32 mouse cellular contexts compared by ENCODE assay signal in the genomic region with DNA sequence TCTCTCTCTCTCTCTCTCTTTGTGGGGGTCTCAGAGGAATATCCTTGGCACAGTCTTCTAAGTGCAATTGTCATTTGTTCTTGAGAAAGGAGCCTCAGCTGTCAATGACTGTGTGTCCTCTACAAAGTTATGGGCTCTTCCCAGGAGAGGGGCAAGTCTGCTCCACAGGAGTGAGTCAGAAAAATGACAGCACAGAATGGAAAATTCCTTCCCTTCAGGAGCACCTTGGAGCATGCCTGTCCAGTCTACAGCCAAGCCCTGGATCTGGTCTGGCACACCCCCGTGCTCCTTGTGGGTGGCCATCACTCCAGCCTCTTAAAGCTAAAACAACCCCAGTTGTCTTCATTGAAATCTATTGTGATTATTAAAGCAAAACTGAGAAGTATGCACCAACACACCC. TPM values are rescaled to one million over a fixed set of nuclear protein-coding genes. Genes with fewer than 3 reads are reported as not detected.
DNase-seq lines count a peak whose midpoint lies in the region; ATAC-seq and TF ChIP-seq lines count a peak whose summit lies in the region.
"Had no signal": no experiment of that assay in that cellular context is flagged by ENCODE, and none has a peak within 500 bp of the region (broad histone marks: within the 10 kb centered on the region; RNA-seq: fewer than 3 reads in every experiment).

No protein-coding gene starts in this region.

- 60% methylated on average over 1 of the region's 1 CpGs for WGBS in lung, postnatal 0 days
- 42% methylated on average over 1 of the region's 1 CpGs for WGBS in lung, adult 2 months
- WGBS in midbrain, embryonic 10.5 days = 68% methylated on average over 1 of the region's 1 CpGs

- H3K4me3 ChIP-seq in lung, postnatal 0 days (ENCODE audit: low read depth, low read length) = no peak overlapping the region
- no peak overlapping the region for H3K4me3 ChIP-seq in lung, adult 2 months (replicated peaks; ENCODE audit: extremely low read depth, low read depth, low read length)
- H3K4me3 ChIP-seq in midbrain, embryonic 10.5 days = no peak overlapping the region
- H3K4me3 ChIP-seq: heart, adult 2 months; hindbrain, embryonic 13.5 days; limb, embryonic 15.5 days; lung, embryonic 15.5 days had no signal

- H3K27me3 ChIP-seq in lung, postnatal 0 days (replicated peaks; ENCODE audit: insufficient read depth, low read length) = no peaks in the 10 kb centered on the region
- H3K27me3 ChIP-seq in Patski = no peaks in the 10 kb centered on the region
- no peaks in the 10 kb centered on the region for H3K27me3 ChIP-seq in midbrain, embryonic 10.5 days (ENCODE audit: low read depth, poor library complexity, severe bottlenecking)
- H3K27me3 ChIP-seq: hindbrain, embryonic 13.5 days; lung, embryonic 15.5 days had no signal

- no peak for TF ChIP-seq POLR2A in lung, adult 2 months (IDR thresholded peaks at IDR 0.05; ENCODE audit: borderline replicate concordance, extremely low read depth, low read depth, low read length)

- POLR2A ChIA-PET in Patski (lab: Charles Lee) = no interaction called here

- no peak overlapping the region for H3K4me2 ChIP-seq in lung, postnatal 0 days (replicated peaks; ENCODE audit: low read depth, low read length)

- no peak overlapping the region for H3K27ac ChIP-seq in lung, postnatal 0 days (ENCODE audit: low read length)
- no peak overlapping the region for H3K27ac ChIP-seq in midbrain, embryonic 10.5 days (replicated peaks)
- H3K27ac ChIP-seq: heart, adult 2 months; hindbrain, embryonic 13.5 days; limb, embryonic 15.5 days; liver, embryonic 14.5 days; lung, embryonic 15.5 days had no signal

- in situ Hi-C loops in Patski (cut with MboI; ENCODE audit: low pct_unique_long_range_greater_than_20kb) = no loop called here

- ATAC-seq in lung, postnatal 0 days = peak; percentile 32; the same call in 1 of the 2 replicates
- peak; percentile 80 for ATAC-seq in Patski
- ATAC-seq: forebrain, postnatal 0 days; midbrain, embryonic 16.5 days had no signal

- H3K4me1 ChIP-seq in lung, postnatal 0 days (ENCODE audit: insufficient read depth, low read depth, low read length) = no peaks in the 10 kb centered on the region
- H3K4me1 ChIP-seq in lung, adult 2 months (ENCODE audit: control insufficient read depth, insufficient read depth, low read length) = no peaks in the 10 kb centered on the region
- peaks cover 12% of the 10 kb centered on the region for H3K4me1 ChIP-seq in midbrain, embryonic 10.5 days
- H3K4me1 ChIP-seq: hindbrain, embryonic 13.5 days; limb, embryonic 15.5 days; lung, embryonic 15.5 days had no signal

- DNase-seq in adrenal gland, adult 8-10 months = peak; percentile 9
- DNase-seq in adrenal gland, adult 18-20 months (ENCODE audit: low spot score in 2 of 2) = no peak
- peak; percentile 10 for DNase-seq in lung, postnatal 0 days (ENCODE audit: low spot score)
- no peak for DNase-seq in lung, adult 2 months
- peak; percentile 44 for DNase-seq in Patski (ENCODE audit: low read depth, low spot score)
- peak; percentile 24 for DNase-seq in lung, postnatal 36 days
- no peak for DNase-seq in left cerebral cortex, adult 11 months (ENCODE audit: low spot score)
- no peak for DNase-seq in midbrain, embryonic 10.5 days (ENCODE audit: low spot score)
- DNase-seq: B cell, adult 2 months; cerebellum, adult 9-11 months; forebrain, postnatal 0 days; gastrocnemius, postnatal 36 days; heart, adult 2 months; kidney, adult 9 months; kidney, postnatal 25 days; left cerebral cortex, postnatal 4 days; thymus, postnatal 36 days had no signal

- H3K9me3 ChIP-seq in lung, postnatal 0 days (ENCODE audit: low read length) = no peaks in the 10 kb centered on the region
- no peaks in the 10 kb centered on the region for H3K9me3 ChIP-seq in midbrain, embryonic 10.5 days (replicated peaks)
- H3K9me3 ChIP-seq: G1E; hindbrain, embryonic 13.5 days; limb, embryonic 15.5 days; lung, embryonic 15.5 days had no signal

- H3K9ac ChIP-seq in lung, postnatal 0 days (replicated peaks; ENCODE audit: low read depth) = no peak overlapping the region
- H3K9ac ChIP-seq: forebrain, postnatal 0 days; limb, embryonic 15.5 days; liver, embryonic 14.5 days; lung, embryonic 15.5 days had no signal

- no peak for TF ChIP-seq EP300 in lung, postnatal 0 days (IDR thresholded peaks at IDR 0.05)

- CTCF ChIA-PET in Patski (lab: Charles Lee) = interaction anchor here (0.6 to 1.6 kb wide), 3 partner anchors 11 to 20 kb away, joined by 3 to 9 read pairs (median 7); no protein-coding TSS in a partner anchor

- TF ChIP-seq CTCF in lung, postnatal 0 days (IDR thresholded peaks at IDR 0.05) = no peak
- TF ChIP-seq CTCF in lung, adult 2 months (IDR thresholded peaks at IDR 0.05; ENCODE audit: insufficient read depth, low read length) = no peak
- TF ChIP-seq CTCF in Patski (IDR thresholded peaks at IDR 0.05) = no peak

- H3K36me3 ChIP-seq in lung, postnatal 0 days (ENCODE audit: insufficient read depth, low read length) = no peaks in the 10 kb centered on the region
- H3K36me3 ChIP-seq in midbrain, embryonic 10.5 days = no peaks in the 10 kb centered on the region
- H3K36me3 ChIP-seq: G1E; hindbrain, embryonic 13.5 days; limb, embryonic 15.5 days; lung, embryonic 15.5 days had no signal

RNA-seq across cellular contexts. Expression of a gene that starts 11.8 kb away (rescaled TPM):
- total RNA-seq in adrenal gland, adult 8-10 months (2022) = not detected
- not detected for total RNA-seq in adrenal gland, adult 18-20 months (2021)
- 2.9 and 4.8 TPM in 2 replicates for polyA plus RNA-seq in lung, postnatal 0 days (2015; fragmentation: Nextera tagmentation; extraction: Ambion mirVana)
- polyA plus RNA-seq in lung, adult 2 months (2012; rRNA removed) = 2.7 and 10.1 TPM in 2 replicates
- polyA plus RNA-seq in Patski (2021) = 1.1 TPM
- polyA plus RNA-seq in midbrain, embryonic 10.5 days (2016; fragmentation: Nextera tagmentation; extraction: Ambion mirVana) = not detected in 2 replicates
- total RNA-seq: CH12.LX; heart, adult 2 months; heart, postnatal 25 days; megakaryocyte-erythroid progenitor cell, adult 5-6 weeks had no signal
- polyA plus RNA-seq: embryonic facial prominence, embryonic 11.5 days; forebrain, embryonic 11.5 days; G1E; heart, embryonic 14.5 days; limb, embryonic 15.5 days had no signal

RNA-seq across cellular contexts. Expression of a gene that starts 51.5 kb away (rescaled TPM):
- total RNA-seq in adrenal gland, adult 8-10 months (2022) = not detected
- not detected for total RNA-seq in adrenal gland, adult 18-20 months (2021)
- polyA plus RNA-seq in lung, postnatal 0 days (2015; fragmentation: Nextera tagmentation; extraction: Ambion mirVana) = not detected in 2 replicates
- 0.34 and 1.4 TPM in 2 replicates for polyA plus RNA-seq in lung, adult 2 months (2012; rRNA removed)
- not detected for polyA plus RNA-seq in Patski (2021)
- polyA plus RNA-seq in midbrain, embryonic 10.5 days (2016; fragmentation: Nextera tagmentation; extraction: Ambion mirVana) = not detected in 2 replicates
- total RNA-seq: CH12.LX; forebrain, postnatal 0 days; G1E; gastrocnemius, adult 18-20 months; gastrocnemius, postnatal 36 days; heart, adult 2 months; heart, postnatal 25 days; layer of hippocampus, adult 8-10 months; left cerebral cortex, postnatal 4 days; megakaryocyte-erythroid progenitor cell, adult 5-6 weeks had no signal
- polyA plus RNA-seq: embryonic facial prominence, embryonic 11.5 days; forebrain, embryonic 11.5 days; G1E; heart, embryonic 14.5 days; intestine, embryonic 14.5 days; liver, embryonic 14.5 days; lung, embryonic 15.5 days had no signal

RNA-seq across cellular contexts. Expression of a gene that starts 52.1 kb away (rescaled TPM):
- total RNA-seq in adrenal gland, adult 8-10 months (2022) = under 1 TPM; 0.20 to 0.95 (median 0.52) TPM
- total RNA-seq in adrenal gland, adult 18-20 months (2021) = under 1 TPM; 0.56 to 0.80 TPM
- polyA plus RNA-seq in lung, postnatal 0 days (2015; fragmentation: Nextera tagmentation; extraction: Ambion mirVana) = 3.8 and 5.9 TPM in 2 replicates
- polyA plus RNA-seq in lung, adult 2 months (2012; rRNA removed) = 7.2 and 7.4 TPM in 2 replicates
- 8.6 TPM for polyA plus RNA-seq in Patski (2021)
- 5.2 and 7.4 TPM in 2 replicates for polyA plus RNA-seq in midbrain, embryonic 10.5 days (2016; fragmentation: Nextera tagmentation; extraction: Ambion mirVana)
- total RNA-seq: CH12.LX; megakaryocyte-erythroid progenitor cell, adult 5-6 weeks had no signal
- polyA plus RNA-seq: G1E had no signal

Comparison
In these comparisons a context has a peak if more than half of its experiments do, and no peak if none do; other contexts are left out.
1. DNase-seq: peak in adrenal gland, adult 8-10 months (single experiment), lung, postnatal 0 days (single experiment), Patski (single experiment) and lung, postnatal 36 days (single experiment); none in adrenal gland, adult 18-20 months (0 of 2), lung, adult 2 months (single experiment), left cerebral cortex, adult 11 months (single experiment) and midbrain, embryonic 10.5 days (single experiment).